Mouse (Mus musculus) right cerebral cortex, postnatal 10 days (tissue): ENCODE results near the gene Agap2.
"Not testable (repeated sequence)": the region's sequence is repeated elsewhere in the genome, so short reads cannot be mapped to it uniquely, and the experiment has no call there.

Experiments
- DNase-seq, 2 experiments: peaks; one replicate each; pipeline ENCODE4 v3.0.0; 2021; ENCODE audit warnings: low spot score in 2 of 2

Gene Agap2

DNA sequence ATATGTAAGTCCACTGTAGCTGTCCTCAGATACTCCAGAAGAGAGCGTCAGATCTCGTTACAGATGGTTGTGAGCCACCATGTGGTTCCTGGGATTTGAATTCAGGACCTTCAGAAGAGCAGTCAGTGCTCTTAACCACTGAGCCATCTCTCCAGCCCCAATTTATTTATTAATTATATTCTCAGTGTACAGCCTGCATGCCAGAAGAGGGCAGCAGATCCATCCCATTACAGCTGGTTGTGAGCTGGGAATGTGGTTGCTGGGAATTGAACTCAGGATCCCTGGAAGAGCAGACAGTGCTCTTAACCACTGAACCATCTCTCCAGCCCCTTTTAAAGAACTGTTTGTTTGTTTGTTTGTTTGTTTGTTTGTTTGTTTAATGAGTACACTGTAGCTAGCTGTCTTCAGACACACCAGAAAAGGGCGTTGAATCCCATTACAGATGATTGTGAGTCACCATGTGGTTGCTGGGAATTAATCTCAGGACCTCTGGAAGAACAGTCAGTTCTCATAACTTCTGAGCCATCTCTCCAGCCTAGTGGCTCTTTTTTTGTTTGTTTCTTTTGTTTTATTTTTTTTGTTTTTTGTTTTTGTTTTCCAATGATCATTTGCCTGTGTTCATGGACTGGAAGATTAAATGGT is 59.4 kb downstream of the Agap2 start:
- DNase-seq: not testable (repeated sequence)

GRCm38 (mm10) chr10:127135118-127135836 is 60.2 kb downstream of the Agap2 start:
- no peak for DNase-seq

- DNase-seq: no peak
Observed at GRCm38 (mm10) chr10:127136510-127136909, 61.4 kb downstream of the Agap2 start.

GRCm38 (mm10) chr10:127137896-127138295 is 62.8 kb downstream of the Agap2 start:
- no peak for DNase-seq

DNA sequence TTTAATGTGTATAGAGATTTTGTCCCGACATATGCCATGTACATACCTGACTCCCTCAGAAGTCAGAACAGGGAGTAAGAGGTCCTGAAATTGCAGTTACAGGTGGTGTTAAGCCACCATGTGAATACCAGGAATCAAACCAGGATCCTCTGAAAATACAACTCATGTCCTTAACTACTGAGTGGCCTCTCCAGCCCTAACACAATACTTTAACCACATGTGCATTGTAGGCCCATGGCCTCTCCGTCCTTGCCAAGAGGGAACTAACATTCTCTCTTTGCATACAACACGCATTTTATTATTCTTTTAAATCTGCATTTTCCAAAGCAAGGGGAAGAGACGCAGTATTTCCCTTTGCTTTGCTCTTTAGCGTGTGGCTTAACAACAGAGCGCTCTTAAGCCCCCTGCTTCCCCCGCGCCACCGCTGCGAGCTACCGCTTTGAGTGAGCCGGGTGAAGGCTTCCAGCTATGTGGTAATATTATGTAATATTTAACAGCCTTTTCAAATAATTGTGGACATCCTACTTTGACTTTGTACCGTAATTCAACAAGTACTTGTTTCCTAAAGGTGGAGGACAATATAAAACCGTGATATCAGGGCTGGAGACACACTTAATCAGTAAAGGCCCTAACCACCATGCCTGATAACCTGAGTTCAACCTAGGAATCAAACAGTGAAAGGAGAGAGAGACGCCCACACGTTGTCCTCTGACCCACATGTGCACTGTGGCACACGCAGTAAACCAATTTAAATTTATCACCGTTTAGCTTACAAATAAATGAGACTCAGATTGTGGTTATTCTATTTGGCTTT is 63.5 kb downstream of the Agap2 start:
- no peak for DNase-seq

GRCm38 (mm10) chr10:127140971-127141370 is 65.9 kb downstream of the Agap2 start:
- no peak for DNase-seq

GRCm38 (mm10) chr10:127141500-127141899 is 66.4 kb downstream of the Agap2 start:
- no peak for DNase-seq
